Mouse (Mus musculus) G1E (cell line): Measurements from ENCODE around the gene Trak2. TPM values are rescaled to one million over a fixed set of nuclear protein-coding genes. Genes with fewer than 3 reads are reported as not detected.

Experiments
- ATAC-seq: 2 replicates; pipeline ENCODE4 v1.8.0; 2016; ENCODE audit warnings: mild to moderate bottlenecking; ENCODE audit not compliant: insufficient number of reproducible peaks, poor library complexity, low FRiP score, severe bottlenecking; ENCODE audit errors: extremely low read depth
- DNase-seq: peaks from one replicate; pipeline ENCODE4 v3.0.0; 2012; ENCODE audit warnings: low spot score
- H3K27me3 ChIP-seq: 2 replicates; pipeline ENCODE4 v1.6.1; 2012; ENCODE audit warnings: mild to moderate bottlenecking, low read length, inconsistent platforms; ENCODE audit not compliant: insufficient read depth
- H3K36me3 ChIP-seq: replicated peaks from 2 replicates; pipeline ENCODE3; 2012; ENCODE audit warnings: mild to moderate bottlenecking, inconsistent platforms
- H3K4me1 ChIP-seq: 2 replicates; pipeline ENCODE4 v1.6.1; 2012; ENCODE audit warnings: low read depth, low read length, inconsistent platforms, mixed read lengths; ENCODE audit not compliant: insufficient read depth
- H3K4me3 ChIP-seq: 2 replicates; pipeline ENCODE4 v1.5.1; 2012; ENCODE audit warnings: low read depth, mild to moderate bottlenecking, inconsistent platforms, low read length, moderate library complexity, mixed read lengths
- H3K9me3 ChIP-seq: replicated peaks from 2 replicates; pipeline ENCODE4 v1.6.1; 2012; ENCODE audit warnings: inconsistent platforms
- CTCF ChIP-seq: IDR thresholded peaks from 2 replicates; pipeline ENCODE4 v1.5.1; 2012; ENCODE audit warnings: low read depth, low read length, inconsistent platforms, mixed read lengths
- GATA1 ChIP-seq: IDR thresholded peaks from 2 replicates; pipeline ENCODE4 v1.6.1; 2012; ENCODE audit warnings: borderline replicate concordance, low read length, inconsistent platforms, mixed read lengths
- GATA2 ChIP-seq: IDR thresholded peaks from 2 replicates; pipeline ENCODE4 v1.6.1; 2012; ENCODE audit warnings: low read depth, low read length, inconsistent platforms, borderline replicate concordance
- POLR2AphosphoS5 ChIP-seq: IDR thresholded peaks from 2 replicates; pipeline ENCODE4 v1.6.1; 2012; ENCODE audit warnings: low read depth, low read length, inconsistent platforms; ENCODE audit not compliant: insufficient replicate concordance
- TAL1 ChIP-seq: conservative IDR thresholded peaks from 2 replicates; pipeline ENCODE4 v1.6.1; 2012; ENCODE audit warnings: low read depth, low read length, inconsistent platforms, mixed read lengths
- polyA plus RNA-seq: library from polyadenylated mRNA; stranded (reverse); fragments of >175 nt; gene quantifications from 2 replicates; pipeline ENCODE4 v1.2.3, GENCODE M21; 2012
- total RNA-seq, 2 experiments: library from RNA; stranded (forward) in 1 of 2; stranded (reverse) in 1 of 2; fragments of 200-1000 nt in 1 of 2; fragments of >200 nt in 1 of 2; fragmentation: Nextera tagmentation in 1 of 2; gene quantifications; 2 replicates each; pipeline ENCODE4 v1.2.3; 2014 to 2017

The Trak2 gene
- total and polyA plus RNA-seq, 3 experiments = 59.9 to 143 (median 110) TPM

GRCm38 (mm10) chr1:58955716-58956115 lies 17.5 kb downstream of the Trak2 start:
- H3K27me3 ChIP-seq = no peaks in the 10 kb centered on the region
- TF ChIP-seq CTCF = no peak
- TF ChIP-seq TAL1 = no peak
- no peak for TF ChIP-seq POLR2AphosphoS5
- TF ChIP-seq GATA1 = no peak
- TF ChIP-seq GATA2 = no peak
- DNase-seq = no peak
- peaks cover 39% of the 10 kb centered on the region for H3K36me3 ChIP-seq
- ATAC-seq = no peak
- H3K4me3 ChIP-seq = no peak overlapping the region; the same call in 1 of the 2 replicates
- peaks cover 86% of the 10 kb centered on the region for H3K4me1 ChIP-seq
- H3K9me3 ChIP-seq = no peaks in the 10 kb centered on the region

GRCm38 (mm10) chr1:58954578-58955410 lies 18.4 kb downstream of the Trak2 start:
- DNase-seq (no peak), ATAC-seq (no peak)
- H3K9me3 ChIP-seq = no peaks in the 10 kb centered on the region
- H3K4me1 ChIP-seq = peaks cover 84% of the 10 kb centered on the region
- H3K4me3 ChIP-seq = peak overlapping the region; percentile 56; the same call in 1 of the 2 replicates
- TF ChIP-seq CTCF = no peak
- no peak for TF ChIP-seq GATA2
- TF ChIP-seq POLR2AphosphoS5 = no peak
- TF ChIP-seq TAL1 = no peak
- TF ChIP-seq GATA1 = no peak
- no peaks in the 10 kb centered on the region for H3K27me3 ChIP-seq
- H3K36me3 ChIP-seq = peaks cover 40% of the 10 kb centered on the region

- no peaks in the 10 kb centered on the region for H3K27me3 ChIP-seq
- peaks cover 38% of the 10 kb centered on the region for H3K36me3 ChIP-seq
- H3K4me3 ChIP-seq = peak overlapping the region; percentile 56
- H3K4me1 ChIP-seq = peaks cover 80% of the 10 kb centered on the region
- TF ChIP-seq GATA2 (peak; percentile 94), GATA1 (no peak), TAL1 (peak; percentile 99), POLR2AphosphoS5 (no peak), CTCF (no peak)
- ATAC-seq (peak; percentile 90), DNase-seq (peak; percentile 60)
- no peaks in the 10 kb centered on the region for H3K9me3 ChIP-seq
Observed at GRCm38 (mm10) chr1:58953686-58954434, 19.4 kb downstream of the Trak2 start.

- Histone ChIP-seq H3K4me1 (peaks cover 77% of the 10 kb centered on the region), H3K36me3 (peaks cover 36% of the 10 kb centered on the region), H3K27me3 (no peaks in the 10 kb centered on the region), H3K9me3 (no peaks in the 10 kb centered on the region), H3K4me3 (no peak overlapping the region)
- DNase-seq (no peak), ATAC-seq (no peak)
- TF ChIP-seq CTCF (no peak), POLR2AphosphoS5 (no peak), GATA2 (no peak), TAL1 (no peak), GATA1 (no peak)
Observed at GRCm38 (mm10) chr1:58952997-58953396, 20.2 kb downstream of the Trak2 start.

GRCm38 (mm10) chr1:58952526-58952925 lies 20.7 kb downstream of the Trak2 start:
- Histone ChIP-seq H3K36me3 (peaks cover 38% of the 10 kb centered on the region), H3K27me3 (no peaks in the 10 kb centered on the region), H3K4me3 (no peak overlapping the region), H3K4me1 (peaks cover 78% of the 10 kb centered on the region), H3K9me3 (no peaks in the 10 kb centered on the region)
- DNase-seq = no peak
- TF ChIP-seq GATA2 (no peak), GATA1 (no peak)
- no peak for ATAC-seq

- Histone ChIP-seq H3K9me3 (no peaks in the 10 kb centered on the region), H3K36me3 (peaks cover 41% of the 10 kb centered on the region), H3K27me3 (no peaks in the 10 kb centered on the region), H3K4me3 (no peak overlapping the region), H3K4me1 (peaks cover 72% of the 10 kb centered on the region)
- ATAC-seq (no peak), DNase-seq (no peak)
- TF ChIP-seq POLR2AphosphoS5 = no peak
- no peak for TF ChIP-seq GATA2
- no peak for TF ChIP-seq TAL1
- TF ChIP-seq GATA1 = no peak
- TF ChIP-seq CTCF = no peak
Observed at GRCm38 (mm10) chr1:58951841-58952240, 21.4 kb downstream of the Trak2 start.
